Mouse (Mus musculus) testis, postnatal 14 days (tissue): ENCODE data around the gene Cadm2.

ENCODE experiments used
- DNase-seq: peaks from one replicate; pipeline ENCODE4 v3.0.0; 2021; ENCODE audit warnings: low spot score

The Cadm2 gene

GRCm38 (mm10) chr16:66955876-66956275 lies 664.8 kb downstream of the Cadm2 start:
- no peak for DNase-seq

GRCm38 (mm10) chr16:66936332-66936731 lies 684.4 kb downstream of the Cadm2 start:
- DNase-seq, result no peak

GRCm38 (mm10) chr16:66925517-66925916 lies 695.2 kb downstream of the Cadm2 start:
- DNase-seq, result no peak

GRCm38 (mm10) chr16:66922753-66923152 lies 698.0 kb downstream of the Cadm2 start:
- no peak for DNase-seq

- no peak for DNase-seq
Measured at GRCm38 (mm10) chr16:66921414-66921915, 699.2 kb downstream of the Cadm2 start.

- no peak for DNase-seq
Measured at GRCm38 (mm10) chr16:66919889-66920402, 700.8 kb downstream of the Cadm2 start.

GRCm38 (mm10) chr16:66901801-66902200 lies 718.9 kb downstream of the Cadm2 start:
- DNase-seq, result no peak

- DNase-seq, result no peak
Measured at GRCm38 (mm10) chr16:66900664-66901063, 720.0 kb downstream of the Cadm2 start.

- no peak for DNase-seq
Measured at GRCm38 (mm10) chr16:66892359-66892758, 728.3 kb downstream of the Cadm2 start.

GRCm38 (mm10) chr16:66891559-66892247 lies 729.0 kb downstream of the Cadm2 start:
- no peak for DNase-seq

- DNase-seq, result no peak
Measured at GRCm38 (mm10) chr16:66889907-66890306, 730.8 kb downstream of the Cadm2 start.

- no peak for DNase-seq
Measured at GRCm38 (mm10) chr16:66882597-66882996, 738.1 kb downstream of the Cadm2 start.

GRCm38 (mm10) chr16:66871201-66871600 lies 749.5 kb downstream of the Cadm2 start:
- no peak for DNase-seq

GRCm38 (mm10) chr16:66851047-66851446 lies 769.7 kb downstream of the Cadm2 start:
- DNase-seq, result no peak

- no peak for DNase-seq
Measured at GRCm38 (mm10) chr16:66824866-66825265, 795.8 kb downstream of the Cadm2 start.

- DNase-seq, result no peak
Measured at GRCm38 (mm10) chr16:66811495-66811894, 809.2 kb downstream of the Cadm2 start.

GRCm38 (mm10) chr16:66798204-66798603 lies 822.5 kb downstream of the Cadm2 start:
- DNase-seq, result no peak

GRCm38 (mm10) chr16:66793067-66793466 lies 827.6 kb downstream of the Cadm2 start:
- DNase-seq, result no peak

- no peak for DNase-seq
Measured at GRCm38 (mm10) chr16:66771883-66772282, 848.8 kb downstream of the Cadm2 start.

- DNase-seq, result no peak
Measured at GRCm38 (mm10) chr16:66769545-66769944, 851.2 kb downstream of the Cadm2 start.

- no peak for DNase-seq
Measured at GRCm38 (mm10) chr16:66768684-66769389, 851.9 kb downstream of the Cadm2 start.

GRCm38 (mm10) chr16:66761546-66762473 lies 858.9 kb downstream of the Cadm2 start:
- no peak for DNase-seq
